Mouse (Mus musculus): ENCODE results near the gene 1810065E05Rik. TPM values are rescaled to one million over a fixed set of nuclear protein-coding genes. Genes with fewer than 3 reads are reported as not detected.
A peak's percentile ranks its signal among the peaks of the same experiment; 100 is the strongest.

The 1810065E05Rik gene
- polyA plus RNA-seq (2015; fragmentation: Nextera tagmentation; extraction: Ambion mirVana): not detected in 2 replicates

GRCm38 (mm10) chr11:58420815-58421214, at the start of gene 1810065E05Rik:
Gene 1810065E05Rik, plus strand, starts transcription at chr11:58421111.
- no peak for ATAC-seq (ENCODE audit: low read depth)
- Histone ChIP-seq H3K4me2 (no peak within 1 kb of the TSS), H3K4me1 (replicated peaks) (no peaks in the 10 kb centered on the region), H3K9ac (no peak within 1 kb of the TSS), H3K9me3 (no peaks in the 10 kb centered on the region), H3K27me3 (no peaks in the 10 kb centered on the region), H3K4me3 (no peak within 1 kb of the TSS), H3K36me3 (no peaks in the 10 kb centered on the region), H3K27ac (replicated peaks) (no peak within 1 kb of the TSS)
- WGBS: 43% methylated on average over 1 of the region's 1 CpGs

GRCm38 (mm10) chr11:58377273-58377672, 43.6 kb upstream of the 1810065E05Rik start:
- Histone ChIP-seq H3K9ac (no peak overlapping the region), H3K27ac (replicated peaks) (no peak overlapping the region), H3K4me3 (no peak overlapping the region), H3K9me3 (no peaks in the 10 kb centered on the region), H3K36me3 (no peaks in the 10 kb centered on the region), H3K4me2 (no peak overlapping the region), H3K27me3 (no peaks in the 10 kb centered on the region), H3K4me1 (replicated peaks) (no peaks in the 10 kb centered on the region)
- WGBS: 89% methylated on average over 2 of the region's 2 CpGs
- no peak for ATAC-seq (ENCODE audit: low read depth)

GRCm38 (mm10) chr11:58377686-58378085, 43.2 kb upstream of the 1810065E05Rik start:
- no peak overlapping the region for H3K9ac ChIP-seq
- H3K4me1 ChIP-seq (replicated peaks): no peaks in the 10 kb centered on the region
- no peaks in the 10 kb centered on the region for H3K36me3 ChIP-seq
- 83% methylated on average over 1 of the region's 1 CpGs for WGBS
- H3K9me3 ChIP-seq: no peaks in the 10 kb centered on the region
- H3K27ac ChIP-seq (replicated peaks): no peak overlapping the region
- H3K4me2 ChIP-seq: no peak overlapping the region
- ATAC-seq (ENCODE audit: low read depth): no peak
- H3K27me3 ChIP-seq: no peaks in the 10 kb centered on the region
- H3K4me3 ChIP-seq: no peak overlapping the region

GRCm38 (mm10) chr11:58378763-58379278, 42.1 kb upstream of the 1810065E05Rik start, which contains the start of gene Lypd8:
Gene Lypd8, plus strand, starts transcription at chr11:58379043.
- WGBS: 97% methylated on average over 3 of the region's 3 CpGs
- H3K4me3 ChIP-seq: no peak within 1 kb of the TSS
- no peaks in the 10 kb centered on the region for H3K4me1 ChIP-seq (replicated peaks)
- no peak within 1 kb of the TSS for H3K27ac ChIP-seq (replicated peaks)
- no peaks in the 10 kb centered on the region for H3K36me3 ChIP-seq
- no peaks in the 10 kb centered on the region for H3K27me3 ChIP-seq
- no peak within 1 kb of the TSS for H3K9ac ChIP-seq
- ATAC-seq (ENCODE audit: low read depth): no peak
- no peaks in the 10 kb centered on the region for H3K9me3 ChIP-seq
- no peak within 1 kb of the TSS for H3K4me2 ChIP-seq

- Histone ChIP-seq H3K4me2 (no peak overlapping the region), H3K27me3 (no peaks in the 10 kb centered on the region), H3K27ac (replicated peaks) (no peak overlapping the region), H3K4me3 (no peak overlapping the region), H3K9me3 (no peaks in the 10 kb centered on the region), H3K4me1 (replicated peaks) (no peaks in the 10 kb centered on the region), H3K36me3 (no peaks in the 10 kb centered on the region), H3K9ac (no peak overlapping the region)
- WGBS: 83% methylated on average over 1 of the region's 1 CpGs
- no peak for ATAC-seq (ENCODE audit: low read depth)
Measured at GRCm38 (mm10) chr11:58379516-58379915, 41.4 kb upstream of the 1810065E05Rik start.

GRCm38 (mm10) chr11:58382471-58382870, 38.4 kb upstream of the 1810065E05Rik start:
- no peaks in the 10 kb centered on the region for H3K4me1 ChIP-seq (replicated peaks)
- no peak overlapping the region for H3K4me2 ChIP-seq
- no peaks in the 10 kb centered on the region for H3K36me3 ChIP-seq
- H3K4me3 ChIP-seq: no peak overlapping the region
- ATAC-seq (ENCODE audit: low read depth): no peak
- H3K27me3 ChIP-seq: no peaks in the 10 kb centered on the region
- no peaks in the 10 kb centered on the region for H3K9me3 ChIP-seq
- H3K27ac ChIP-seq (replicated peaks): no peak overlapping the region
- WGBS: 93% methylated on average over 6 of the region's 6 CpGs
- no peak overlapping the region for H3K9ac ChIP-seq

- ATAC-seq (ENCODE audit: low read depth): peak; percentile 90
- peaks cover 16% of the 10 kb centered on the region; the same call in 1 of the 2 replicates for H3K4me1 ChIP-seq (replicated peaks)
- H3K4me2 ChIP-seq: 0 out of 2 replicates have a peak overlapping the region, but pooled peaks have one; percentile 16
- H3K9me3 ChIP-seq: no peaks in the 10 kb centered on the region
- WGBS: 55% methylated on average over 6 of the region's 6 CpGs
- H3K4me3 ChIP-seq: no peak overlapping the region
- H3K9ac ChIP-seq: no peak overlapping the region
- no peaks in the 10 kb centered on the region for H3K36me3 ChIP-seq
- H3K27ac ChIP-seq (replicated peaks): peak overlapping the region; percentile 39
- no peaks in the 10 kb centered on the region for H3K27me3 ChIP-seq
Measured at GRCm38 (mm10) chr11:58399985-58400645, 20.8 kb upstream of the 1810065E05Rik start.

- ATAC-seq (ENCODE audit: low read depth): peak; percentile 73
- no peak overlapping the region for H3K4me2 ChIP-seq
- WGBS: 38% methylated on average over 5 of the region's 5 CpGs
- no peak overlapping the region for H3K9ac ChIP-seq
- H3K9me3 ChIP-seq: no peaks in the 10 kb centered on the region
- H3K27ac ChIP-seq (replicated peaks): peak overlapping the region; percentile 46; the same call in 1 of the 2 replicates
- H3K4me3 ChIP-seq: no peak overlapping the region
- peaks cover 16% of the 10 kb centered on the region; the same call in 1 of the 2 replicates for H3K4me1 ChIP-seq (replicated peaks)
- H3K27me3 ChIP-seq: no peaks in the 10 kb centered on the region
- H3K36me3 ChIP-seq: no peaks in the 10 kb centered on the region
Measured at GRCm38 (mm10) chr11:58400655-58401054, 20.3 kb upstream of the 1810065E05Rik start.

GRCm38 (mm10) chr11:58408066-58408465, 12.8 kb upstream of the 1810065E05Rik start:
- Histone ChIP-seq H3K36me3 (no peaks in the 10 kb centered on the region), H3K4me3 (no peak overlapping the region), H3K27ac (replicated peaks) (no peak overlapping the region), H3K27me3 (no peaks in the 10 kb centered on the region), H3K9me3 (no peaks in the 10 kb centered on the region), H3K4me1 (replicated peaks) (no peaks in the 10 kb centered on the region), H3K9ac (no peak overlapping the region), H3K4me2 (no peak overlapping the region)
- 67% methylated on average over 3 of the region's 3 CpGs for WGBS
- ATAC-seq (ENCODE audit: low read depth): no peak

GRCm38 (mm10) chr11:58418336-58418735, 2.6 kb upstream of the 1810065E05Rik start:
- no peaks in the 10 kb centered on the region for H3K36me3 ChIP-seq
- H3K4me3 ChIP-seq: no peak overlapping the region
- H3K4me2 ChIP-seq: no peak overlapping the region
- no peak overlapping the region for H3K27ac ChIP-seq (replicated peaks)
- no peak for ATAC-seq (ENCODE audit: low read depth)
- H3K9me3 ChIP-seq: peaks cover 1% of the 10 kb centered on the region; the same call in 1 of the 2 replicates
- WGBS: 88% methylated on average over 3 of the region's 3 CpGs
- H3K9ac ChIP-seq: no peak overlapping the region
- H3K4me1 ChIP-seq (replicated peaks): no peaks in the 10 kb centered on the region
- no peaks in the 10 kb centered on the region for H3K27me3 ChIP-seq

- no peak within 1 kb of the TSS for H3K4me2 ChIP-seq
- no peaks in the 10 kb centered on the region for H3K9me3 ChIP-seq
- no peaks in the 10 kb centered on the region for H3K4me1 ChIP-seq (replicated peaks)
- no peaks in the 10 kb centered on the region for H3K36me3 ChIP-seq
- H3K27ac ChIP-seq (replicated peaks): no peak within 1 kb of the TSS
- H3K4me3 ChIP-seq: no peak within 1 kb of the TSS
- H3K27me3 ChIP-seq: no peaks in the 10 kb centered on the region
- no peak for ATAC-seq (ENCODE audit: low read depth)
- no peak within 1 kb of the TSS for H3K9ac ChIP-seq
- WGBS: 85% methylated on average over 3 of the region's 3 CpGs
Measured at GRCm38 (mm10) chr11:58432259-58432658, 11.3 kb downstream of the 1810065E05Rik start, which contains the start of gene Gm12253. Gene Gm12253, plus strand, starts transcription at chr11:58432559.

GRCm38 (mm10) chr11:58437866-58438265, 17.0 kb downstream of the 1810065E05Rik start:
- no peak overlapping the region for H3K9ac ChIP-seq
- no peak overlapping the region for H3K4me2 ChIP-seq
- no peaks in the 10 kb centered on the region for H3K9me3 ChIP-seq
- H3K27me3 ChIP-seq: no peaks in the 10 kb centered on the region
- no peak overlapping the region for H3K27ac ChIP-seq (replicated peaks)
- no peaks in the 10 kb centered on the region for H3K4me1 ChIP-seq (replicated peaks)
- no peak for ATAC-seq (ENCODE audit: low read depth)
- WGBS: 25% methylated on average over 5 of the region's 5 CpGs
- no peak overlapping the region for H3K4me3 ChIP-seq
- no peaks in the 10 kb centered on the region for H3K36me3 ChIP-seq
